Mouse (Mus musculus) bone marrow, adult 2 months (tissue): ENCODE data around the gene Ctnna2.

Source experiments
- CTCF ChIP-seq: fragments of 200-500 bp; IDR thresholded peaks from 2 replicates; pipeline ENCODE4 v1.5.1; 2011; ENCODE audit warnings: low read length, control low read depth; ENCODE audit not compliant: control insufficient read depth, insufficient read depth
- POLR2A ChIP-seq: fragments of 200-500 bp; IDR thresholded peaks from 2 replicates; pipeline ENCODE4 v1.6.1; 2011; ENCODE audit warnings: low read depth, mild to moderate bottlenecking, control low read depth, low read length, borderline replicate concordance; ENCODE audit not compliant: control insufficient read depth

GRCm38 (mm10) chr6:77599244-77599643 is 380.3 kb downstream of the Ctnna2 start:
- no peak for TF ChIP-seq CTCF
- no peak for TF ChIP-seq POLR2A
